Comparison of ENCODE assay signal across 9 mouse cellular contexts in genomic region chr19:54048161-54048885, GRCm38 (mm10). TPM values are rescaled to one million over a fixed set of nuclear protein-coding genes. Genes with fewer than 3 reads are reported as not detected.
DNase-seq lines count a peak whose midpoint lies in the region; ATAC-seq and TF ChIP-seq lines count a peak whose summit lies in the region.
"Had no signal": no experiment of that assay in that cellular context is flagged by ENCODE, and none has a peak within 500 bp of the region (broad histone marks: within the 10 kb centered on the region; RNA-seq: fewer than 3 reads in every experiment).

No protein-coding gene starts in this region.

- peaks cover 10% of the 10 kb centered on the region; the same call in 1 of the 2 replicates for H3K4me1 ChIP-seq in lung, embryonic 14.5 days (ENCODE audit: insufficient read depth)
- peaks cover 39% of the 10 kb centered on the region for H3K4me1 ChIP-seq in intestine, embryonic 15.5 days (replicated peaks)
- H3K4me1 ChIP-seq in neural tube, embryonic 13.5 days (replicated peaks) = peaks cover 36% of the 10 kb centered on the region

- peak overlapping the region; percentile 3; the same call in 1 of the 2 replicates for H3K4me2 ChIP-seq in lung, embryonic 14.5 days
- H3K4me2 ChIP-seq in intestine, embryonic 15.5 days (replicated peaks) = peak overlapping the region; percentile 100
- H3K4me2 ChIP-seq in neural tube, embryonic 13.5 days = peak overlapping the region; percentile 100

- 4% methylated on average over 13 of the region's 13 CpGs for WGBS in lung, embryonic 14.5 days
- 11% methylated on average over 13 of the region's 13 CpGs for WGBS in intestine, embryonic 15.5 days
- 6% methylated on average over 13 of the region's 13 CpGs for WGBS in neural tube, embryonic 13.5 days

- no peaks in the 10 kb centered on the region for H3K9me3 ChIP-seq in lung, embryonic 14.5 days (ENCODE audit: low read depth, low read length)
- H3K9me3 ChIP-seq in intestine, embryonic 15.5 days = no peaks in the 10 kb centered on the region
- H3K9me3 ChIP-seq in neural tube, embryonic 13.5 days = no peaks in the 10 kb centered on the region

- H3K4me3 ChIP-seq in lung, embryonic 14.5 days (ENCODE audit: low read depth, low read length) = no peak overlapping the region
- H3K4me3 ChIP-seq in intestine, embryonic 15.5 days (replicated peaks) = no peak overlapping the region
- H3K4me3 ChIP-seq in neural tube, embryonic 13.5 days = peak overlapping the region; percentile 65

- H3K9ac ChIP-seq in lung, embryonic 14.5 days = no peak overlapping the region
- H3K9ac ChIP-seq in intestine, embryonic 15.5 days = no peak overlapping the region
- peak overlapping the region; percentile 22; the same call in 1 of the 2 replicates for H3K9ac ChIP-seq in neural tube, embryonic 13.5 days

- ATAC-seq in lung, embryonic 14.5 days (ENCODE audit: insufficient read depth) = no peak
- ATAC-seq in intestine, embryonic 15.5 days = no peak
- ATAC-seq in neural tube, embryonic 13.5 days (ENCODE audit: low read depth) = no peak
- ATAC-seq in megakaryocyte progenitor cell, adult 5-6 weeks (replicated peaks; ENCODE audit: poor library complexity) = no peak

- no peaks in the 10 kb centered on the region for H3K36me3 ChIP-seq in lung, embryonic 14.5 days (ENCODE audit: insufficient read depth)
- no peaks in the 10 kb centered on the region for H3K36me3 ChIP-seq in intestine, embryonic 15.5 days
- no peaks in the 10 kb centered on the region for H3K36me3 ChIP-seq in neural tube, embryonic 13.5 days

- H3K27ac ChIP-seq in lung, embryonic 14.5 days (ENCODE audit: low read depth) = no peak overlapping the region
- no peak overlapping the region for H3K27ac ChIP-seq in intestine, embryonic 15.5 days
- H3K27ac ChIP-seq in neural tube, embryonic 13.5 days (replicated peaks) = no peak overlapping the region
- H3K27ac ChIP-seq: macrophage had no signal

- H3K27me3 ChIP-seq in lung, embryonic 14.5 days (ENCODE audit: insufficient read depth, low read length) = peaks cover 54% of the 10 kb centered on the region
- peaks cover 23% of the 10 kb centered on the region for H3K27me3 ChIP-seq in intestine, embryonic 15.5 days (replicated peaks)
- H3K27me3 ChIP-seq in neural tube, embryonic 13.5 days = peaks cover 48% of the 10 kb centered on the region

- no peak for TF ChIP-seq CTCF in lung, embryonic 14.5 days (IDR thresholded peaks at IDR 0.05; ENCODE audit: low read depth)

- peak; percentile 29 for DNase-seq in lung, embryonic 14.5 days
- DNase-seq in lung, postnatal 25 days (ENCODE audit: low spot score) = no peak
- DNase-seq in embryo, embryonic 11 days = peak; percentile 34
- DNase-seq in adrenal gland, postnatal 14 days = no peak
- no peak for DNase-seq in thymus, adult 18-20 months

RNA-seq across cellular contexts. Expression of gene Adra2a, which starts 4.4 kb away (rescaled TPM):
- polyA plus RNA-seq in lung, embryonic 14.5 days (2014; fragmentation: Nextera tagmentation; extraction: Ambion mirVana) = 0.09 and 0.31 TPM in 2 replicates
- polyA plus RNA-seq in intestine, embryonic 15.5 days (2015; fragmentation: Nextera tagmentation; extraction: Ambion mirVana) = 1.4 TPM in 2 replicates
- 2.9 TPM in 2 replicates for polyA plus RNA-seq in neural tube, embryonic 13.5 days (2015; fragmentation: Nextera tagmentation; extraction: Ambion mirVana)
- total RNA-seq in adrenal gland, postnatal 14 days (2021) = 0.67 and 2.2 TPM in 2 replicates
- total RNA-seq in megakaryocyte progenitor cell, adult 5-6 weeks (2015) = not detected in 2 replicates
- 0.12 TPM in 1 of 2 replicates, not detected in the other for total RNA-seq in megakaryocyte progenitor cell, adult 5-6 weeks (2017)
- polyA plus RNA-seq: macrophage had no signal

Comparison
In these comparisons a context has a peak if more than half of its experiments do, and no peak if none do; other contexts are left out.
1. DNase-seq: peak in lung, embryonic 14.5 days (single experiment) and embryo, embryonic 11 days (single experiment); none in lung, postnatal 25 days (single experiment), adrenal gland, postnatal 14 days (single experiment) and thymus, adult 18-20 months (0 of 2).
2. H3K4me2 ChIP-seq: peak in every context shown above with its lines; median percentile 100 in intestine, embryonic 15.5 days; 100 in neural tube, embryonic 13.5 days; 3 in lung, embryonic 14.5 days.